Mouse (Mus musculus): ENCODE data around the gene Ubl7. TPM values are rescaled to one million over a fixed set of nuclear protein-coding genes. Genes with fewer than 3 reads are reported as not detected.
A peak's percentile ranks its signal among the peaks of the same experiment; 100 is the strongest.

The Ubl7 gene
- total RNA-seq, 2 experiments from 2014 or later, result 78.9 to 82.4 TPM

DNA sequence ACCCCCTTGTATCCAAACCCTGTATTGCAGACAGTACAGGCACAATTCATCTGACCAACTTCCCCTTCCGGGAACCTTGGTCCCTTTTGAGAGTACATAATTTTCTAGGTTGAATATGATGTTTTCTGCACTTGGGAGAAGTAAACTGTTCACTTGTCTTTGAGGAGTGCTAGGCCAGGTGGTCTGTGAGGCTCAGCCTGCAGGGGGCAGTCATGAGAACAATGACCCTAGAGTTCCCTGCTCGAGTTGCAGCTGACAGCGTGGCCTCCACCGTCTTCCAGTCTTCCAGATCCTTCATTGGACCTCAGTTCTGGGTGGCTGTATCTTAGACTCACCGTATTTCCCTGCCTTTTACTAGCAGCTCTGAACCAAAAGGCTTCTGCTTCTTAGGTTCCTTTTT, 33.8 kb downstream of the Ubl7 start:
- peak; percentile 76 to 79 for DNase-seq
- intact Hi-C loops (cut with DNase I), result loop anchor here (2.0 kb wide), 1 partner anchor 46 kb away; no protein-coding TSS in a partner anchor

DNA sequence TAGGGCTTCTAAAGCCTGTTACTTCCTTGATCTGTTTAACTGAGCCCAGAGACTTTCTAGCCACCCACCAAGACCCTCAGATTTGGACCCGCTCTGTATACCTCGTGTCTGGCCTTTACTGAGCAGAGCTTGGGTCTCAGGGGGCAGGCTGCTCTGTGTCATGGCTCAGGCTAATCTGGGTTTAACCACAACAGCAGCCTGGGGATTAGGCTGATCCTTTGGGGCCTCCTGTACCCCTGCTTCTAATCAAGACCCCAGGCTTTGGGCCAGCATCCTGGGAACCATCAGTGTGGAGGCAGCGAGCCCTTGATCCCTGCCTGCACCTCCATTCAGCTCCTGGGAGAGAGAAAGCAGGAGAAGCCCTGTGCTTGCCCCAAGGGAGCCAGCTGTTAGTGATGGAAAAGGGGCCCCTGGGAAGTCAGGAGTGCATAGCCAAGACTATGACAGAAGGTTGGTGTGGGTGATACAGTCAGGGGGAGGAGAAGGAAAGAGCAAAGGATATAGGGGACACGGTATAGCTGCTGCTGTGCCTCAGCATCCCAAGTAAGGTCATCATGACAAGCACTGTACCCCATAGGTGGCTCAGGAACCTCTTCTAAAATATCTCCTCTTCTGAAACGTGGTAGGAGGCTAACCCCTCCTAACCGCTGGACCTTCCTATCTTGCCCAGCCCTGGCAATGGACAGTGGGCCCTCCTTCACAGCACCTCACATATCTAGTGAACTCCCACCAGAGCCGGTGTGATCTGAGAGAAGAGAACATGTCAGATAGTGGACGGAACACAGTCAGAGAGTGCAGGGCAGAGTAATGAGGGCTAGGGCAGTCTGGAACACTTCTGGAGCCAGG, 35.2 kb downstream of the Ubl7 start:
- DNase-seq, result peak in 1 of 2 experiments; percentile 4
- intact Hi-C loops (cut with DNase I), result loop anchor here (2.0 kb wide), 1 partner anchor 45 kb away; no protein-coding TSS in a partner anchor

DNA sequence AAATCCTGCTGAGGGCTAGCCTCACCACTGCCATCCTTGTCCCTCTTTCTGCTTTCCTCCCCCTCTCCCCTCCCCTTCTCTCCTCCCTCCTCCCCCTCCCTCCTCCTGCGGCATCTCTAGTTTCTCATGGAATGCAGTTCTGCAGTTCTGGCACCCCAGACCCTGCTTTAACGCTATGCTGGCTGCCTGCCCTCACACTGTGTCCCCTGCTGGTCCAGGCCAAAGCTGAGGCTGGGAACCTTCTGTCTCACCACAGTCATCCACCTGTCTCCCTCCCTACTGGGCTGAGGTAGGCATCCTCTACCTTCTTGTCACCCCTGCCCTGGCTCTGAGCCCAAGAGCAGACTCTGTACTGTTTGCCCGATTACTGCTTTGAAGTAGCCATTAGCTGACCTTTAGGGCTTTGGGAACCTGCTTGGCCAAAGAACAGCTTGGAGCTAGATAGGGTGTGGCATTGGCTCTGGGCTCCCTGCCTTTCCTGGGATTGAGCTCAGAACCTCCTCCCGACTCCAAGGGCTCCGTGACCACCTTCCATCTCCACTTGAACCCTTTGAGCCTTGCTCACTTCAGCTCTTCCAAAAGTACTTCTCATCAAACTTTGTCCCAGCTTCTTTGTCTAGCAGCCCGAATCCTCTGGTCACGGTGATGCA, 36.7 kb downstream of the Ubl7 start:
- intact Hi-C loops (cut with DNase I), result no loop called here
- DNase-seq, result peak; percentile 13 to 17

DNA sequence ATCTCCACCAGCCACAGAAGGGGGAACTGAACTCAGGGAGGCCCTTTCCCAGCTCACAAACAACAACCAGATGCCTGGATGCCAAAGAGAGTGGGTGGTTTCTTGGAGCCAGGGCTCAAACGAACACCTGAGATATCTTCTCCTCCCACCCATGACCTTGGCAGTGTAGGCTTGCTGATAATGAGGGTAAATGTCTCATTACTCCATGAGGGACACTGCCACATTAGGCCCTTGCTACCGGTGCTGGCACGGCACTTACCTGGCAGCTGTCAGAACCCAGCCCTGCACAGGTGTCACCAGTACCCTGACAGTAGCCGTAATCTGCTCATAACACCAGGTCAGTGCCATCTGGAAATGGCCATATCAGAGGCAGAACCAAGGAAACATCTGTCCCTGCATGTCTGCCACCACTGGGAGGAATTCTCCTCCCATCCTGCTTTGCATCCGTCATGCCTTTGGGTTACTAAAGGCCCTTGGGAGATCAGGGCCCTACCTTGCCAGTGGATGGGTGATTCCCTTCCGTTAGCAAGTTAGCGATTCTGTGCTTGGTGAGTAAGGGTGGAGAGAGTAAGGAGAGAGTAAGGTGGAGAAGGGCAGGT, 37.7 kb downstream of the Ubl7 start:
- peak in 1 of 2 experiments; percentile 2 for DNase-seq
- intact Hi-C loops (cut with DNase I), result no loop called here

DNA sequence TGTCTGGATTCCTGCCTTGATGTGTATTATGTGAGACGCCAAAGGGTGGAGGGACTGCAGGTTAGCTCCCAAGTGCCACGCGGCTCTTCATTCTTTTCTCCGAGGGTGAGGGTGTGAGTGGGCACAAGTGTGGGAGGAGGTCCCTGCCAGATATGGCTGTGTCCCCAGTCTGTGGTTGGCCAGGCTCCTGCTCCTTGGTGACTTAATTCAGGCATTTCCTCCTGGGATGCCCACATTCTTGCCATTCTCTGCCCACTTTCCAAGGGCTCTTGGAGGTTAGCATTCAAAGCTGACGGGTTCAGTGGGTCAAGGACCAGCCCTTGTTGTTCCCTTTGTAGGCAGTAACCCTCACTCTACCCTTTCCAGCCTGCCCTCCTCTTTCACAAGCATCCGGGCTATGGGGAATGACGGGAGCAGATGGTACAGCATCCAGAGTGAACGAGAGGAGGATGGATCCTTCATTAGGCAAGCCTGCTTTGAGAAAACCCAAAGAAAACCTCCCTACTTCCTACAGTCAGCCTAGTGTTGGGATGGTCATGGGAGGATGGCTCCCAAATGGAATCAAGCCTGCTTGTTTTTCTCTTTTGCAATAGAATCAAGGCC, 38.4 kb downstream of the Ubl7 start:
- peak in 1 of 2 experiments; percentile 4 for DNase-seq
- intact Hi-C loops (cut with DNase I), result no loop called here

DNA sequence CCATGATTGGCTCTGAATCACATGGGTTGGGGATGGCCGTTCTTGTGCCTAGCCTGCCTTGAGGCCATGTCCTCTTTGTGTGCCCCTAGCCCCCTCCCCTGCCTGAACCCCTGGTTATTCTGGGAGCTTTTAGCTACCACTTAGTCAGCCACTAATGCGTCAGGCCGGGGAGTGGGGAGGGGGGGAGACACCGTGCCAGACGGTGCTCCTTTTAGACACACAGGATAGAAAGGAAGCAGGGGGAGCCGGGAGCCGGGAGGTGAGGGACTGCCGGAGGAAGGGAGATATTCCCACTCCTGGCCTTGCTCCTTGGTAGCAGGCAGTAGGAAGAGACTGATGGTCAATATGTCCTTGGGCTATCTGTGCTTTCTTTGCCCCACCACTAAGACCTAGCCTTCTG, 39.1 kb downstream of the Ubl7 start:
- peak in 1 of 2 experiments; percentile 10 for DNase-seq
- intact Hi-C loops (cut with DNase I), result loop anchor here (2.0 kb wide), 1 partner anchor 17 kb away; no protein-coding TSS in a partner anchor

DNA sequence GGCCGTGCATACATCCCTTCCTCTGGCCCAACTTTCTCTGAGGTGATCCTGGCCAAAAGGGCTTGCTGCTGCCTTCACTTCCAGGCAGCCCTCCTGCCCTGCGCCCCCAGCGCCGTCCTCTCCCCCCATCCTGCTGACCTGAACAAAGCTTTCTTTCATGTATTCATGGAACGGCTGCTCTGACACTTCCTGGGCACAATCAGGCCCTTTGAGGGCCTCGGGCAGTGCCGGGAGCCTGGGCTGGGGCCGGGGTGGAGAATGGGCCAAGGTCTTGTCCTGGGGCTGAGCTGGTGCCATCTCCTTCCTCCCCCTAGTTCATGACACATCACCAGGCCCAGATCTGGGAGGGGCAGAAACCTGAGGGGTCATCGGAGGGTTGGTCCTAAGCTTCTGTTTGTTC, 39.7 kb downstream of the Ubl7 start:
- intact Hi-C loops (cut with DNase I), result loop anchor here (2.0 kb wide), 1 partner anchor 16 kb away; no protein-coding TSS in a partner anchor
- DNase-seq, result peak; percentile 4 to 14

DNA sequence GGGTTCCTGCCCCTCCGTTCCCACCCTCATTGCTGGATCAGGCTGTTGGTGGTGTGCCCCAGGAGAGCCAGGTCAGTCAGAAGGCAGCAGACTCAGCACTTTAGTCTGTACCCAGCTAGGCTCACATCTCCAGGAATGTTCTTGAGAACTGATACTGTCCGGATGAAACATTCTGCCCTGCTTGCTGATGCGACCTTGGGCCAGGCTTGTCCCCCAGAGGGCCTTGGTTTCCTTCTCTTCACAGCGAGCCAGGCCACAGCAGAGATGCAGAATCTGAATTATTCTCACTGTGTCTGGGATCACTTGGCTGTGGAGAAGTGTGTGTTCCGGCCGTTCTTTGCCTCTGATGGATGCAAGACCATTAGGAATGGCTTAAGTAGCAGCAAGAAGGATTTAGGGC, 41.2 kb downstream of the Ubl7 start:
- no peak for DNase-seq
- intact Hi-C loops (cut with DNase I), result loop anchor here (2.0 kb wide), 1 partner anchor 15 kb away; no protein-coding TSS in a partner anchor

DNA sequence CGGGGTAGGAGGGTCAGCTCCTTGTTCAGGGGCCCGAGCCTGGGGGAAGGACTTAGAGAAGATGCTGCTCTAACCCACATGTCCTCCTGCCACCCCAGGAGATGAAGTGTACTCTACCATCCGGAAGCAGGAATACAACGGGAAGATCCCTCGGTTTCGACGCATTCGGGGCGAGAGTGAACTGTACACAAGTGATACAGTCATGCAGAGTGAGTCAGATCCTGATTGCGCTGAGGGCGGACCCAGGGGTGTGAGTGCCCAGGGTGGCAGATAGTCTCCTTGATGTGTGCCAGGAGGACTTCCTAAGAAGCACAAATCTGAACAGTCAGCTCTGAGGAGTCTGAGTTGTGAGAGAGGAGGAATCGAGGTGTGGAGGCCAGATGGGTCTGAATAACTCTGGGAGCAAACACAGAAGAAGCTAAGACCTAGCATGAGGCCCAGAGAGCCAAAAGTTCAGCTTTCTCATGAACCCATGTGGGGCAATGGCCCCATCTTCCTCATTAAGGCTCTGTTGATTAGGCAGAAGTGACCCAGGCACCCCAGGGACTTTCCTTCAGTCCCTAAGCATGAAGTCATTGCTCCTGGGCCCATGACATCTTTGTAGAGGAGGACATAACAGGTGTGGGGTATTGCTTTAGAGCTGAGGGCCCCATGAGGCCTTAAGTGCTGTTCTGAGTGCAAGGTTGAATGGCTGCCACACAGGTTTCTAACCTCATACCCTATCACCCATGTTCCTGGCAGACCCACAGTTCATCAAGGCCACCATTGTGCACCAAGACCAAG, 44.4 kb downstream of the Ubl7 start:
- no peak for DNase-seq
- intact Hi-C loops (cut with DNase I), result no loop called here

DNA sequence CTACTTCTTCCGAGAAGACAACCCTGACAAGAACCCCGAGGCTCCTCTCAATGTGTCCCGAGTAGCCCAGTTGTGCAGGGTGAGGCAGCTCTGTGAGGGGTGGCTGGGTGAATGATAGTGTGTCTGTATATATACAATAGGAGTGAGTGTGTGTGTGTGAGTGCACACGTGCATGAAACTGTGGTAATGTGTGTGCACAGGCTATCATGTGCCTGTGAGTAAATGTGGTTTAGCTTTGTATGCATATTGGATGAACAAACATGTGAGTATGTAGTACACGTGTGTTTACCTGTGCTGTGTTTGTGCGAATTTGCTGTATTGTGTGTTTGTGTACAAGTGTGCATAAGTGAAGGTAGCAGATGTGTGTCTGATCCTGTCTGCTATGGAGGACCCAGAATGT, 45.0 kb downstream of the Ubl7 start:
- intact Hi-C loops (cut with DNase I), result no loop called here
- no peak for DNase-seq

DNA sequence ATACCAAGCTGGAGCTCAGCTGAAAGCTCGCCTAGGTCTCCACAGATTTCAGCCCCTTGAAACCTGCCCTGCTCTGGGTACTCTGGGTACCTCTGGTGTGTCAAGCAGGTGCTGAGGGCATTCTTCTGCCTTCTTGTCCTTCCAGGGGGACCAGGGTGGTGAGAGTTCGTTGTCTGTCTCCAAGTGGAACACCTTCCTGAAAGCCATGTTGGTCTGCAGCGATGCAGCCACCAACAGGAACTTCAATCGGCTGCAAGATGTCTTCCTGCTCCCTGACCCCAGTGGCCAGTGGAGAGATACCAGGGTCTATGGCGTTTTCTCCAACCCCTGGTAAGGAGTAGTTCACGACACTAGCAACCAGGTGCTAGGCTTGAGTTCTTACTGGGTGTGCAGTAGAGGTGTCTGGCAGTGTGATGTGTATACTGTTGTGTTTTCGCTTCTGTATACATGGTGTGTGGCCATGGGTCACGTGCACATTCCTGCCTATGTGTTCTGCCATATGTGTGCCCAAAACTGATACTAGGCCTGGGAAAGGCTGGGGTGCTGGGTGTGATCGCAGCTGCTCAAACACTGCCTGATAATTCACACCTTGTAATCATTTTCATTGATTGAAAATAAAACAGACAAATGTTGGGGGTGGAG, 45.5 kb downstream of the Ubl7 start:
- intact Hi-C loops (cut with DNase I), result no loop called here
- DNase-seq, result no peak

DNA sequence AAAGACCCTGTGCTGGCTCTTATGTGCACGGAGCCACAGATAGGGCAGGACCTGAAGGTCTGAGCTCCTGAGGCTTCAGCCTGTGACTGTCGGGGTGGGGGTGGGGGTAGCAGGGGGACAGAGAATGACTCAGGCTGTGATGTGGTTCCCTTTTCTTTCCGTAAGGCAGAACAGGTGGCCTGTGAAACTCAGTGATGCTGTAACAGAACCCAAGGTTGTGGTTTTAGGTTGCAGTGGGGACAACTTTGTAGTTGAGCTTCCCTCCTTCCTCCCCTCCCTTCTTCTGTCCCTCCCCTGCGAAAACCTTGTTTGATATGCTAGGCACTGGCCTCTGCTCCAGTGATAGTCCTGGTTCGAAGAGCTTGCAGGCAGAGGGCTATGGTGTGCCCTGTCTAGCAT, 46.1 kb downstream of the Ubl7 start:
- intact Hi-C loops (cut with DNase I), result no loop called here
- no peak for DNase-seq

DNA sequence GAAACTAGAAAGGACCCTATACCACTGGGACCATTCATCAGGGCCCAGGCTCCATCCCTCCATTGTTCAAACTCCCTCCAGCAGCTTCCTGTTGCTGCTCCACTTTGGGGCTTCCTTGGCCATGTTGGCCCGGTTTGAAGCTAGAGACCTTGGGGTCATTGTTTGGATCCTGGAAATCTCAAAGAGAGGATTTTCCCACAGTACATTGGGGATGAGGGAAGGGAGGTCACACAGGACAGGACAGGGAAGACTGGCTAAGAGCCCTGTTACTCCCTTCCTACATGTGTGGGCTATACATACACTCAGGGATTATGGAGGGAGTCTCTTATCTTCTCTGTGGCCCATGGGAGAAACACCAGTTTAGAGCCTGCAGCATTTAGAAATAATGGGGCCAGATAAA, 47.8 kb downstream of the Ubl7 start:
- intact Hi-C loops (cut with DNase I), result no loop called here
- DNase-seq, result peak in 1 of 2 experiments; percentile 11

DNA sequence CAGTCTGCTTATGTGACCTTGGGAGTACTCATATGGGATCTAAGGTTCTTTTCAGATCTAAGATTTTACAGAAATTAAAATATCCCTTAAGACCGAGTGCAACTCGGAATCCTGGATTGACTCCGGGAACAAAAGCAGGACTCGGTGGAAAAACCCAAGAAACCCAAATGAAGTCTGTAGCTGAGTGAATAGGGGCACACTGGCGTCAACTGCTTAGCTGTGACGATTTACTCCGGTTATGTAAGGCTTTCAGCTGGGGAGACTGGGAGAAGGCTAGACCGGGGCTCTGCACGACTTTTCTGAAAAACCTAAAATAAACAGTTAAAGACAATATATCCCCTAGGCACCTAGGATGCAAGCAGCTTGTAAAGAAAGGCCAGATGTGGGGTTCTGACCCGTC, 48.6 kb downstream of the Ubl7 start:
- intact Hi-C loops (cut with DNase I), result no loop called here
- DNase-seq, result no peak

DNA sequence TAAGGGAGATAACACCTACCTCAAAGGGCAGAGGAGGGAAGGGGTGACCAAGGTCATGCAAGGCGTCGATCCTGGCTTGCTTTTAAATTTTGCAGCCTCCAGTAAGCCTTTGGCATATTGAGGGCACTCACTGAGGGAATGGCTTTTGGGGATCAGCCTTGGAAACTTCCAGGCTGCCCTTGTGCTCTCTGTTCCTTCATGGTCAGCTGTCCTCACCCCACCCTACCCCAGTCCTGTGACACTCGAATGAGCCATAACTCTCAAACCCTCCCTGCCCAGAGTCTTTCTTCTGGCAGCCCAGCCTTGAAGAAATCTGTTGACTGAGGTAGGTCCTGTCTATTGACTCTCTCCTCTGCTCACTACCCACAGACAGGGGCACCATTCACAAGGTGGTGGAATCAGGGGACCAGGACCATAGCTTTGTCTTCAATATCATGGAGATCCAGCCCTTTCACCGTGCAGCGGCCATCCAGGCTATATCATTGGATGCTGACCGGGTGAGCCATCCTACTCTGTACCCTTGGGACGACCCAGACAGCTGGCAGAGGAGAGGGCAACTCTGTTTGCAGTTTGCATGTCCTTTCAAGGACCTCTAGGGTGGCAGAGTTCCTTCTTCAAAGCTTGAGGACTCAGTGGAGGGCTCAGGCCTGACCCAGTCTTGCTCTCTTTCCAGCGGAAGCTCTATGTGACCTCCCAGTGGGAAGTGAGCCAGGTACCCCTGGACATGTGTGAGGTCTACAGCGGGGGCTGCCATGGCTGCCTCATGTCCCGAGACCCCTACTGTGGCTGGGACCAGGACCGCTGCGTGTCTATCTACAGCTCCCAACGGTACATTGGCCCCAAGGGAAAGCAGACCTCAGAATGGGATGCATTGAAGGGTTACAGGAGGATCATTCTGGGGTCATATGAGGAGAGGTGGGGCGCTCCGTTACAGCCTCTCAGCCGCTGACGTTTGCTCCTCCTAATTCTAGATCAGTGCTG, 49.4 kb downstream of the Ubl7 start:
- DNase-seq, result no peak
- intact Hi-C loops (cut with DNase I), result no loop called here

DNA sequence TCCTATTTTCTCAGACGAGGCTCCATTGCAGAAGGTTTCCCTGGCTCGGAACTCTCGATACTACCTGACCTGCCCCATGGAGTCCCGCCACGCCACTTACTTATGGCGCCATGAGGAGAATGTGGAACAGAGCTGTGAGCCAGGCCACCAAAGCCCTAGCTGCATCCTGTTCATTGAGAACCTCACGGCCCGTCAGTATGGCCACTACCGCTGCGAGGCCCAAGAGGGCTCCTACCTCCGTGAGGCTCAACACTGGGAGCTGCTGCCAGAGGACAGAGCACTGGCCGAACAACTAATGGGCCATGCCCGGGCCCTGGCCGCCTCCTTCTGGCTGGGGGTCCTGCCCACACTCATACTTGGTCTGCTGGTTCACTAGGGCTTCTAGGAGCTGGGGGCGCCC, 50.4 kb downstream of the Ubl7 start:
- DNase-seq, result peak in 1 of 2 experiments; percentile 18
- intact Hi-C loops (cut with DNase I), result no loop called here

DNA sequence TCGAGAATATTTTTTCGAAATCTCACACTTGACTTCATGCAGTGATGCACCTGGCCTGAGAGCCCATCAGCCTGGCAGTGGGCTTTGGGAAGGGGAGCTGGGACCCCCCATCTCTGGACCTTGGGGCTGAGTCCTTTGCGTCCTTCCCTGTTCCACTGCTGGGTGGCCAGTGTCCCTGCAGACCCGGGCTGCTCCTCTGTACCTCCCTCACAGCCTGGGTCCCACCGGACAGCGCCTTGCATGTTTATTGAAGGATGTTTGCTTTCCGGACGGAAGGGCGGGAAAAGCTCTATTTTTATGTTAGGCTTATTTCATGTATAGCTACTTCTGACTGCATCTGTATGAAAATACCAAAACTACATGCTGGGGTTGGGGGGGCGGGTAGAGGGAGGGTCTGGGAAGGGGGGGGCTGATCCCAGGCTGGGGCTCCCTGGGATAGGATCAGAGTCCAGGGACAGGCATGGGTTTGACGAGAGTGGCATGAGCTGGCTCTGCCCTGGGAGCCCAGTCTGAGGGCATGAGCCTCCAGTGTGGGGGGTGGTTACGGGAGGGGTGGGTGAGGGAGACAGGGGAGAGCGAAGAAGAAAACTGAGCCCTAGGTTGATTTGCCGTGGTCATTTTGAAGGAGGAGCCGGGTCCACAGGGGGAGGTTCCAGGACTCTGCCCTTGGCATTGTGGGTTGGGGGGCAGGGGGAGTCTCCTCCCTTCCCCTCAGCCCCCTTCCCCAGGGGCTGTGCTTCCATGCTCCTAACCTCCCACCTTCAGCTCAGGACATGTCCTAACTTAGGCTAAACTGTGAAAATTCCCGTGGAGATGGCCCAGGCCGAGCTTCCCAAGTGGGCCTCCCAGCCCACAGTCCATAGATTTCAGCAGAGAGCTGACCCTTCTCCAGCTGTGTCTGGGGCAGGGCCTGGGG, 51.3 kb downstream of the Ubl7 start:
- DNase-seq, result peak in 1 of 2 experiments; percentile 25

More for the DNA sequence above, 51.3 kb downstream of the Ubl7 start:
- intact Hi-C loops (cut with DNase I), result no loop called here
